Mouse (Mus musculus) liver, embryonic 13.5 days (tissue): Measurements from ENCODE around the gene Pitpnb. TPM values are rescaled to one million over a fixed set of nuclear protein-coding genes. Genes with fewer than 3 reads are reported as not detected.

Experiments
- ATAC-seq: fragments of 200-750 bp; cut with Nextera tagmentation; 2 replicates; pipeline ENCODE4 v1.8.0; 2017; ENCODE audit warnings: low read depth, mild to moderate bottlenecking, moderate number of reproducible peaks, moderate library complexity
- DNase-seq: peaks from one replicate; pipeline ENCODE4 v3.0.0; 2022
- H3K27ac ChIP-seq: fragments of 300-500 bp; sonication (generic); 2 replicates; pipeline ENCODE4 v1.5.1; 2015; ENCODE audit warnings: moderate library complexity, mild to moderate bottlenecking, inconsistent platforms
- H3K27me3 ChIP-seq: fragments of 300-500 bp; sonication (generic); 2 replicates; pipeline ENCODE4 v1.6.1; 2015; ENCODE audit warnings: mild to moderate bottlenecking, inconsistent platforms
- H3K36me3 ChIP-seq: fragments of 300-500 bp; sonication (generic); 2 replicates; pipeline ENCODE4 v1.6.1; 2015; ENCODE audit warnings: mild to moderate bottlenecking, inconsistent platforms
- H3K4me1 ChIP-seq: fragments of 300-500 bp; sonication (generic); replicated peaks from 2 replicates; pipeline ENCODE4 v1.6.1; 2015; ENCODE audit warnings: inconsistent platforms
- H3K4me2 ChIP-seq: fragments of 300-500 bp; sonication (generic); 2 replicates; pipeline ENCODE4 v1.6.1; 2015; ENCODE audit warnings: inconsistent platforms, mild to moderate bottlenecking, moderate library complexity
- H3K4me3 ChIP-seq: fragments of 300-500 bp; sonication (generic); replicated peaks from 2 replicates; pipeline ENCODE4 v1.5.1; 2015; ENCODE audit warnings: mild to moderate bottlenecking, inconsistent platforms
- H3K9ac ChIP-seq: fragments of 300-500 bp; sonication (generic); 2 replicates; pipeline ENCODE4 v1.6.1; 2015; ENCODE audit warnings: mild to moderate bottlenecking, inconsistent platforms
- H3K9me3 ChIP-seq: fragments of 300-500 bp; sonication (generic); replicated peaks from 2 replicates; pipeline ENCODE4 v1.6.1; 2016; ENCODE audit warnings: inconsistent platforms
- WGBS: fragments of 180-500 bp; shearing (Covaris S2); methylation state at CpG from one replicate; pipeline ENCODE4 v1.1.7; 2015; ENCODE audit not compliant: insufficient replicate concordance; 5-methylcytosine and 5-hydroxymethylcytosine counted together
- polyA plus RNA-seq: library from polyadenylated mRNA; unstranded; fragments of >200 nt; fragmentation: Nextera tagmentation; extraction: Ambion mirVana; gene quantifications from 2 replicates; pipeline ENCODE4 v1.2.1, GENCODE M21; 2015

The Pitpnb gene
- polyA plus RNA-seq, 1 experiment from 2014 or later, result 41.1 TPM

DNA sequence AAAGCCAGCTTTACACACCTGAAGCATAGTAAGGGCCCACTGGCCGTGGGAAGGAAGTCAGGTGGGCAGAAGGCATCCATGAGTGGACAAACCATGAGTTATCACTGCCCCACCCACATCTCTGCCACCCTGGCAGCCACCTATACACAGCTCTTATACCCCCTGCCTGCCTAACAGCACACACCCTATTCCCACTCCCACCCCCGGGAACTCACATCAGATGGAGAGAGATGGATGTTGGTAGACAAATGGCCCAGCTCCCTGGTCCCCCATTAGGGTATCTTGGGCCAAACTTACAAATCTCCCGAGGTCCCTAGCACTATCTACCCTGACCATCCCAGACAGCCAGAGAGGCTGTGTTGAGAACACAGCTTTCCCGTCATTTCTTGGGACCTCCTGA, 68.7 kb downstream of the Pitpnb start:
- H3K27ac ChIP-seq, result no peak overlapping the region
- H3K4me3 ChIP-seq, result no peak overlapping the region
- H3K4me2 ChIP-seq, result no peak overlapping the region
- WGBS, result 51% methylated on average over 4 of the region's 4 CpGs
- H3K36me3 ChIP-seq, result no peaks in the 10 kb centered on the region
- H3K9me3 ChIP-seq, result no peaks in the 10 kb centered on the region
- peaks cover 33% of the 10 kb centered on the region for H3K27me3 ChIP-seq
- ATAC-seq (no peak), DNase-seq (no peak)
- H3K9ac ChIP-seq, result no peak overlapping the region
- peaks cover 9% of the 10 kb centered on the region for H3K4me1 ChIP-seq

DNA sequence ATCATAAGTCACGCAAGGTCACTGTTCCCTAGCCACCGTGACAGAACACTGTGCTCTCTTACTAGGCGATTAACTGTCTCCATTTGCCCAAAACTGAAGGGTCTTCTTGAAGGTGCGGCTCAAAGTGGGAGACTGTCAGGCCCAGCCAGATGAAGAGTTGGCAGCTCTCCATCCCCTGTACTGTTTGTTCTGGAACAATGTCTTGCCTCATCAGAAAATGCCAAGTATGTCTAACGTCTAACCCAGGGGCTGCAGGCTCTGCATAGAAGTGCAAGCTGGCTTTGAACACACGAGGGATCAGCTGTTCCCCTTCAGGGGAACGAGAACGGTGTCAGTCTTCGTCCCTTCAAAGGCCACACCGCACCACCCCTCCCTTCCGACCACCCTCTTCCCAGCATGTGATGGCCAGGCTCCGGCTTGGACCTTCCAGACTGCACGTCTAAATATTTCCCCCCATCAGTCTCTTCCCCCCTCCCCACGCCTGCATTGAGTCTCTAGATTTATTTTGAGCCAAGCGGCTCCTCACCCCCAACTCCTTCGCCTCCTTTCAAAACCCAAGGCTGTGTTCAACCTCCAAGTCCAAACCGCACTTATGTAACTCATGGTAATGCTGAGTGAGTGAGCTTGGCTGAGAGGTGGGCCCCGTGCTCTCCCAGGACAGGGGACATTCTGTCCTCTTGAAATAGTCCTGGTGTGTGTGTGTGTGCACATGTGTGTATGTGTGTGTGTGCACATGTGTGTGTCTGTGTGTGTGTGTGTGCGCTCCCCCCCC, 71.5 kb downstream of the Pitpnb start:
- H3K4me3 ChIP-seq, result no peak overlapping the region
- no peak overlapping the region for H3K27ac ChIP-seq
- H3K4me1 ChIP-seq, result peaks cover 9% of the 10 kb centered on the region
- DNase-seq (no peak), ATAC-seq (no peak)
- no peaks in the 10 kb centered on the region for H3K36me3 ChIP-seq
- no peak overlapping the region for H3K9ac ChIP-seq
- peaks cover 29% of the 10 kb centered on the region for H3K27me3 ChIP-seq
- no peaks in the 10 kb centered on the region for H3K9me3 ChIP-seq
- H3K4me2 ChIP-seq, result no peak overlapping the region
- 73% methylated on average over 19 of the region's 19 CpGs for WGBS

- Histone ChIP-seq H3K27me3 (peaks cover 26% of the 10 kb centered on the region), H3K36me3 (no peaks in the 10 kb centered on the region), H3K4me3 (no peak overlapping the region), H3K27ac (no peak overlapping the region), H3K9me3 (no peaks in the 10 kb centered on the region), H3K4me1 (peaks cover 9% of the 10 kb centered on the region), H3K9ac (no peak overlapping the region), H3K4me2 (no peak overlapping the region)
- WGBS, result 72% methylated on average over 6 of the region's 6 CpGs
- no peak for DNase-seq
- ATAC-seq, result no peak
Measured at GRCm38 (mm10) chr5:111402651-111402996, 72.1 kb downstream of the Pitpnb start.

GRCm38 (mm10) chr5:111404721-111405120, 74.2 kb downstream of the Pitpnb start:
- DNase-seq (no peak), ATAC-seq (no peak)
- WGBS, result 61% methylated on average over 6 of the region's 6 CpGs
- Histone ChIP-seq H3K9ac (no peak overlapping the region), H3K36me3 (no peaks in the 10 kb centered on the region), H3K9me3 (no peaks in the 10 kb centered on the region), H3K4me3 (no peak overlapping the region), H3K27me3 (peaks cover 17% of the 10 kb centered on the region), H3K4me2 (no peak overlapping the region), H3K27ac (no peak overlapping the region), H3K4me1 (peaks cover 14% of the 10 kb centered on the region)

DNA sequence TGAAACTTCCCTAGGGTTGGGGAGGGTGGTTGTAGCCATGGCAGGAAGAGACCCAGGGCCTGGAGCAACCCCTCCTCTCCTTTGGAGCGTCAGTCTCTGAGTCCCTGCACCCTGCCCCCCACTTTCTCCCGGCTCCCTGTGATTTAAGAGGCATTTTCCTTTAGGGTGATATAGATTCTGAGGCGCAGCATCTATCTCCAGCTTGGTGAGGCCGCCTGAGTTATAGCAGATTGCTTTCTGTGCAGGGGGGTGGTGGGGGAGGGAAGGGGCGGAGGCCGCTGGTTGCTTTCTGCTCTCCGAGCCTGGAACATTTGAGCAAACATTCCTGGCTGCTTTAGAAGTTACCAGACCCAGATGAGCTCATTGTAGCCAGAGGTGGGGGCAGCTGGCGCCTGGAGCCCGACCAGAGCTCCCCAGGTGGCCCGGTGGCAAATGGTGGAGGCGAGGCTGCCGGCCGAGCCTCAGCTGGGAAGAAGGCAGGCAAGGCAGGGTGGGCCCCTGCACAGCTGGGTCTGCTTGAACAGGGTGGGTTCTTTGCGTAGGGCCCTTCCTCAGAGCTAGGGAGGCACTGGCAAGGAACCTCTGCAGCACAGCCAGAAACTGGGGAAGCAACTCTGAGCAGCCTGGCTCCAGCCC, 78.0 kb downstream of the Pitpnb start:
- WGBS, result 26% methylated on average over 13 of the region's 14 CpGs
- no peak overlapping the region for H3K27ac ChIP-seq
- no peak overlapping the region for H3K4me3 ChIP-seq
- H3K4me2 ChIP-seq, result no peak overlapping the region
- DNase-seq (no peak), ATAC-seq (no peak; the same call in 1 of the 2 replicates)
- no peak overlapping the region for H3K9ac ChIP-seq
- H3K9me3 ChIP-seq, result no peaks in the 10 kb centered on the region
- H3K4me1 ChIP-seq, result peaks cover 5% of the 10 kb centered on the region
- H3K27me3 ChIP-seq, result peaks cover 30% of the 10 kb centered on the region
- no peaks in the 10 kb centered on the region for H3K36me3 ChIP-seq

DNA sequence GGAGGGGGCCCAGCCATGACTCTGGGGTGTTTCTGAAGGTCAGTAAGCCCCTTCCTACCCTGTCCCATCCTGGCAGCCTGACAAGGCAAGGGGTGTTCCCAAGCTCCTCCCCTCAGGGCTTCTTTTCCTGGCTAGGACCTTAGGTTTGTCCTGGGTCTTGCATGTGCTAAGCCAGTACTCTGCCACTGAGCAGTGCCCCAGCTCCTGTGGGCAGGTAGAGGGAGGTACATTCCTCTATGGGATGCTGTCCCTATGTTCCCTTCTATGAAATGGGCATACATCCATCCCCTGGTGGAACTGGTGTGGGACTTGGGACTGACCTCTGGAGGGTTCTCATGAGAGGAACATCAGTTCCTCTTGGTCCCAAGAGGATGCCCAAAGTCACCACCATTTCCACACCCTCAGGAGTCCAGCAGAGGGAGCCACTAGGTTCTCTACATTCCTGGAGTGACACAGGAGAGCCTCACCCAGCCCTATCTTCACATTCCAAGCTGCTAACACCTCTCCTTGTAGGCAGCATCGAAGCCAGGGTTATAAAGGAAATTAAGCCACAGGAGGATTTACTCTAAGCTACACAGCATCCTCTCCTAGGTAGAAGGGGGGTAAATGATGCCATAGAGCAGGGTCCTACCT, 79.0 kb downstream of the Pitpnb start:
- Histone ChIP-seq H3K27ac (no peak overlapping the region), H3K9me3 (no peaks in the 10 kb centered on the region), H3K9ac (no peak overlapping the region), H3K4me2 (no peak overlapping the region), H3K27me3 (peaks cover 39% of the 10 kb centered on the region), H3K4me3 (no peak overlapping the region), H3K36me3 (no peaks in the 10 kb centered on the region), H3K4me1 (peaks cover 5% of the 10 kb centered on the region)
- ATAC-seq (no peak), DNase-seq (no peak)
- WGBS, result 0% methylated on average over 1 of the region's 1 CpGs

DNA sequence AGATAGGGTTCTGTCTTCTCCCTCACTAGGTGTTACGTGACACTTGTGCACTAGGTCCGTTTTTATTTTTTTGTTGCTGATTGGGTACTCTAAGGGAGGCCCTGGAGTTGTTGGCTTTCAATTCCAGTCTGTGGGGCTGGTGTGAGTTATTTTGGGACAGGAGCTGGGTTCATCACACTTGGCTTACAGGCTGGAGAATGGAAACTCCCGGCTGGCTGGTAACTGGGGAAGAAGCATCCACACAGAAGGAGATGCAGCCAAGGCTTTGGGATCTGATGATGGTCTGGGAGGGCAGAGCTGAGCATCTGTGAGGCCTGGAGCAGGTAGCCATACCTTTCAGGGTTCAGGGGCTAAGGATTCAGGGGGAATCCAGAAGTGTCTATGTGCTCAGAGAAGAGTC, 80.1 kb downstream of the Pitpnb start:
- H3K9me3 ChIP-seq, result no peaks in the 10 kb centered on the region
- H3K36me3 ChIP-seq, result no peaks in the 10 kb centered on the region
- H3K27ac ChIP-seq, result no peak overlapping the region
- H3K4me3 ChIP-seq, result no peak overlapping the region
- no peak overlapping the region for H3K9ac ChIP-seq
- no peak overlapping the region for H3K4me2 ChIP-seq
- DNase-seq (no peak), ATAC-seq (no peak)
- peaks cover 5% of the 10 kb centered on the region for H3K4me1 ChIP-seq
- peaks cover 50% of the 10 kb centered on the region for H3K27me3 ChIP-seq
- 61% methylated on average over 3 of the region's 3 CpGs for WGBS

- peaks cover 76% of the 10 kb centered on the region for H3K27me3 ChIP-seq
- 0% methylated on average over 5 of the region's 5 CpGs for WGBS
- no peak overlapping the region for H3K4me3 ChIP-seq
- H3K9ac ChIP-seq, result no peak overlapping the region
- DNase-seq (no peak), ATAC-seq (0 out of 2 replicates have a peak, but pooled peaks have one; percentile 10)
- H3K27ac ChIP-seq, result no peak overlapping the region
- H3K4me1 ChIP-seq, result peaks cover 8% of the 10 kb centered on the region
- H3K9me3 ChIP-seq, result no peaks in the 10 kb centered on the region
- no peak overlapping the region for H3K4me2 ChIP-seq
- H3K36me3 ChIP-seq, result no peaks in the 10 kb centered on the region
Measured at GRCm38 (mm10) chr5:111414192-111414591, 83.6 kb downstream of the Pitpnb start.

- 40% methylated on average over 4 of the region's 4 CpGs for WGBS
- no peak overlapping the region for H3K27ac ChIP-seq
- DNase-seq (no peak), ATAC-seq (no peak)
- peaks cover 81% of the 10 kb centered on the region for H3K27me3 ChIP-seq
- H3K36me3 ChIP-seq, result no peaks in the 10 kb centered on the region
- H3K9ac ChIP-seq, result no peak overlapping the region
- H3K4me3 ChIP-seq, result no peak overlapping the region
- no peak overlapping the region for H3K4me2 ChIP-seq
- peaks cover 14% of the 10 kb centered on the region for H3K4me1 ChIP-seq
- H3K9me3 ChIP-seq, result no peaks in the 10 kb centered on the region
Measured at GRCm38 (mm10) chr5:111414770-111415249, 84.2 kb downstream of the Pitpnb start.

DNA sequence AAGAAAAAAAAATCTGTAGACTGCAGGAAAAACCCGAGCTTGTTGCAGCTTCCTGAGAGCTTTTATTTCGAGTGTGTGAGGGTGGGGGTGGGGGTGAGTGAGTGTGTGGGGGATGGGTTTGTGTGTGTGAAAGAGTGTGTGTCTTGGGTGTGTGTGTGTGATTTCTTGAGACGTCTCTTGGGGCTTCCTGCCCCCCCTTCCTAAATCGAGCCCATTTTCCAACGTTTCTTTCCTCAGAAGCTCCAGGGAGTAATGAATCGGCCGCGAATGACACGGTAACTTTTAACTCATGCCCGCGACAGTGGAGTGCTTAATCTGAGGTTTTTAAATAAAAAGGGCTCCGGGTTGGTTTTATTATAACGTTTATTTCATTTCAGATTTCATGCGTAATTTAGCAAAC, 85.0 kb downstream of the Pitpnb start:
- no peaks in the 10 kb centered on the region for H3K36me3 ChIP-seq
- no peaks in the 10 kb centered on the region for H3K9me3 ChIP-seq
- H3K4me2 ChIP-seq, result peak overlapping the region; percentile 66
- H3K4me1 ChIP-seq, result peaks cover 20% of the 10 kb centered on the region
- DNase-seq, result no peak
- H3K4me3 ChIP-seq, result no peak overlapping the region
- H3K27ac ChIP-seq, result no peak overlapping the region
- H3K27me3 ChIP-seq, result peaks cover 87% of the 10 kb centered on the region
- ATAC-seq, result no peak
- H3K9ac ChIP-seq, result no peak overlapping the region
- 2% methylated on average over 14 of the region's 14 CpGs for WGBS

GRCm38 (mm10) chr5:111416048-111416447, 85.5 kb downstream of the Pitpnb start:
- 0 out of 2 replicates have a peak, but pooled peaks cover under 1% of the 10 kb centered on the region for H3K36me3 ChIP-seq
- H3K9me3 ChIP-seq, result no peaks in the 10 kb centered on the region
- peak overlapping the region; percentile 66 for H3K4me2 ChIP-seq
- no peak overlapping the region for H3K27ac ChIP-seq
- 2% methylated on average over 13 of the region's 13 CpGs for WGBS
- ATAC-seq (no peak), DNase-seq (no peak)
- peaks cover 20% of the 10 kb centered on the region for H3K4me1 ChIP-seq
- peaks cover 88% of the 10 kb centered on the region for H3K27me3 ChIP-seq
- H3K4me3 ChIP-seq, result peak overlapping the region; percentile 61
- H3K9ac ChIP-seq, result no peak overlapping the region
